22 mouse cellular contexts compared by ENCODE assay signal in genomic region chr12:10949184-10949583, GRCm38 (mm10).
"Had no signal": no experiment of that assay in that cellular context is flagged by ENCODE, and none has a peak within 500 bp of the region (broad histone marks: within the 10 kb centered on the region; RNA-seq: fewer than 3 reads in every experiment).

No protein-coding gene starts in this region.

- H3K9me3 ChIP-seq: lung, embryonic 15.5 days; midbrain, embryonic 10.5 days; midbrain, embryonic 12.5 days; midbrain, embryonic 15.5 days; neural tube, embryonic 13.5 days; neural tube, embryonic 15.5 days had no signal

- ATAC-seq: liver, postnatal 0 days; lung, postnatal 0 days; midbrain, embryonic 15.5 days had no signal

- DNase-seq: liver, postnatal 0 days; lung, adult 2 months; lung, postnatal 14 days; lung, postnatal 36 days; retina, postnatal 1 day; right cerebral cortex, adult 18-20 months; right cerebral cortex, postnatal 25 days; right cerebral cortex, postnatal 4 days; spleen, adult 18-20 months; thymus, adult 18-20 months; thymus, postnatal 14 days; thymus, postnatal 36 days had no signal

- H3K36me3 ChIP-seq: lung, embryonic 15.5 days; midbrain, embryonic 10.5 days; midbrain, embryonic 12.5 days; midbrain, embryonic 15.5 days; neural tube, embryonic 13.5 days; neural tube, embryonic 15.5 days had no signal

- H3K27me3 ChIP-seq: lung, embryonic 15.5 days; megakaryocyte, embryonic 14.5 days; midbrain, embryonic 12.5 days; midbrain, embryonic 15.5 days; neural tube, embryonic 13.5 days; neural tube, embryonic 15.5 days had no signal

- H3K4me3 ChIP-seq: lung, embryonic 15.5 days; megakaryocyte, embryonic 14.5 days; midbrain, embryonic 10.5 days; midbrain, embryonic 12.5 days; midbrain, embryonic 15.5 days; myocyte; neural tube, embryonic 13.5 days; neural tube, embryonic 15.5 days had no signal

- H3K9ac ChIP-seq: liver, postnatal 0 days; lung, embryonic 15.5 days; midbrain, embryonic 12.5 days; midbrain, embryonic 15.5 days; neural tube, embryonic 13.5 days; neural tube, embryonic 15.5 days had no signal

- H3K27ac ChIP-seq: lung, embryonic 15.5 days; macrophage; midbrain, embryonic 10.5 days; midbrain, embryonic 12.5 days; midbrain, embryonic 15.5 days; neural tube, embryonic 13.5 days; neural tube, embryonic 15.5 days had no signal

- H3K4me1 ChIP-seq: lung, embryonic 15.5 days; megakaryocyte, embryonic 14.5 days; midbrain, embryonic 10.5 days; midbrain, embryonic 12.5 days; midbrain, embryonic 15.5 days; neural tube, embryonic 15.5 days had no signal

- H3K4me2 ChIP-seq: lung, embryonic 15.5 days; midbrain, embryonic 12.5 days; midbrain, embryonic 15.5 days; neural tube, embryonic 13.5 days; neural tube, embryonic 15.5 days had no signal
